26 mouse cellular contexts compared by ENCODE assay signal in genomic region chr2:170659291-170659690, GRCm38 (mm10). TPM values are rescaled to one million over a fixed set of nuclear protein-coding genes. Genes with fewer than 3 reads are reported as not detected.
A peak's percentile ranks its signal among the peaks of the same experiment; 100 is the strongest.
DNase-seq lines count a peak whose midpoint lies in the region; ATAC-seq lines count a peak whose summit lies in the region.
"Had no signal": no experiment of that assay in that cellular context is flagged by ENCODE, and none has a peak within 500 bp of the region (broad histone marks: within the 10 kb centered on the region; RNA-seq: fewer than 3 reads in every experiment).

No protein-coding gene starts in this region.

- no peaks in the 10 kb centered on the region for H3K9me3 ChIP-seq in heart, embryonic 15.5 days (replicated peaks)
- no peaks in the 10 kb centered on the region for H3K9me3 ChIP-seq in heart, embryonic 12.5 days (replicated peaks)
- no peaks in the 10 kb centered on the region for H3K9me3 ChIP-seq in midbrain, embryonic 14.5 days (ENCODE audit: control insufficient read depth, low read length)
- no peaks in the 10 kb centered on the region for H3K9me3 ChIP-seq in midbrain, embryonic 11.5 days (ENCODE audit: control insufficient read depth, low read length)
- H3K9me3 ChIP-seq in forebrain, embryonic 14.5 days (replicated peaks; ENCODE audit: control insufficient read depth, low read length) = no peaks in the 10 kb centered on the region
- H3K9me3 ChIP-seq: limb, embryonic 12.5 days; midbrain, embryonic 12.5 days had no signal

- ATAC-seq in heart, embryonic 15.5 days (replicated peaks; ENCODE audit: insufficient number of reproducible peaks, insufficient read depth, low FRiP score, low read depth) = 0 out of 2 replicates have a peak, but pooled peaks have one; percentile 22
- no peak for ATAC-seq in heart, embryonic 12.5 days (ENCODE audit: insufficient number of reproducible peaks, low FRiP score)
- no peak for ATAC-seq in midbrain, embryonic 14.5 days (ENCODE audit: low FRiP score, low TSS enrichment)
- ATAC-seq in midbrain, embryonic 11.5 days (ENCODE audit: low FRiP score) = no peak
- ATAC-seq in forebrain, embryonic 14.5 days = 0 out of 2 replicates have a peak, but pooled peaks have one; percentile 21
- ATAC-seq: liver, embryonic 12.5 days had no signal

- no peak overlapping the region for H3K4me3 ChIP-seq in heart, embryonic 15.5 days
- H3K4me3 ChIP-seq in heart, embryonic 12.5 days = no peak overlapping the region
- H3K4me3 ChIP-seq in midbrain, embryonic 14.5 days (replicated peaks; ENCODE audit: low read depth, low read length) = no peak overlapping the region
- H3K4me3 ChIP-seq in midbrain, embryonic 11.5 days (ENCODE audit: low read depth, low read length) = no peak overlapping the region
- H3K4me3 ChIP-seq in forebrain, embryonic 14.5 days (ENCODE audit: low read depth, low read length) = no peak overlapping the region
- H3K4me3 ChIP-seq: erythroblast, embryonic 14.5 days; heart, adult 2 months; limb, embryonic 12.5 days; liver, embryonic 12.5 days; midbrain, embryonic 12.5 days had no signal

- no peak overlapping the region for H3K4me2 ChIP-seq in heart, embryonic 15.5 days
- no peak overlapping the region for H3K4me2 ChIP-seq in heart, embryonic 12.5 days
- no peak overlapping the region for H3K4me2 ChIP-seq in midbrain, embryonic 14.5 days (ENCODE audit: low read length)
- H3K4me2 ChIP-seq in midbrain, embryonic 11.5 days = no peak overlapping the region
- H3K4me2 ChIP-seq in forebrain, embryonic 14.5 days (ENCODE audit: low read length) = no peak overlapping the region
- H3K4me2 ChIP-seq: liver, embryonic 12.5 days; lung, embryonic 14.5 days; midbrain, embryonic 12.5 days had no signal

- H3K4me1 ChIP-seq in heart, embryonic 15.5 days (replicated peaks) = no peaks in the 10 kb centered on the region
- H3K4me1 ChIP-seq in heart, embryonic 12.5 days (replicated peaks) = peaks cover 4% of the 10 kb centered on the region; the same call in 1 of the 2 replicates
- H3K4me1 ChIP-seq in midbrain, embryonic 14.5 days (ENCODE audit: control insufficient read depth, insufficient read depth, low read length) = peaks cover 29% of the 10 kb centered on the region
- peaks cover 12% of the 10 kb centered on the region for H3K4me1 ChIP-seq in midbrain, embryonic 11.5 days (ENCODE audit: control insufficient read depth, insufficient read depth, low read length)
- peaks cover 38% of the 10 kb centered on the region for H3K4me1 ChIP-seq in forebrain, embryonic 14.5 days (ENCODE audit: control insufficient read depth, insufficient read depth, low read length)
- H3K4me1 ChIP-seq: liver, embryonic 12.5 days had no signal

- H3K27ac ChIP-seq in heart, embryonic 15.5 days = no peak overlapping the region
- no peak overlapping the region for H3K27ac ChIP-seq in heart, embryonic 12.5 days (ENCODE audit: poor library complexity, severe bottlenecking)
- H3K27ac ChIP-seq in midbrain, embryonic 14.5 days (replicated peaks; ENCODE audit: low read depth, low read length) = 0 out of 2 replicates have a peak overlapping the region, but pooled peaks have one; percentile 3
- no peak overlapping the region for H3K27ac ChIP-seq in midbrain, embryonic 11.5 days (ENCODE audit: low read depth, low read length)
- no peak overlapping the region for H3K27ac ChIP-seq in forebrain, embryonic 14.5 days (ENCODE audit: low read depth, low read length)
- H3K27ac ChIP-seq: heart, adult 2 months; limb, embryonic 12.5 days; liver, embryonic 12.5 days; macrophage had no signal

- no peaks in the 10 kb centered on the region for H3K27me3 ChIP-seq in heart, embryonic 15.5 days
- no peaks in the 10 kb centered on the region for H3K27me3 ChIP-seq in heart, embryonic 12.5 days (replicated peaks)
- H3K27me3 ChIP-seq in midbrain, embryonic 14.5 days (ENCODE audit: control insufficient read depth, insufficient read depth, low read length) = no peaks in the 10 kb centered on the region
- no peaks in the 10 kb centered on the region for H3K27me3 ChIP-seq in midbrain, embryonic 11.5 days (ENCODE audit: control insufficient read depth, insufficient read depth, low read length)
- H3K27me3 ChIP-seq in forebrain, embryonic 14.5 days (replicated peaks; ENCODE audit: control insufficient read depth, insufficient read depth, low read length) = no peaks in the 10 kb centered on the region
- H3K27me3 ChIP-seq: CH12.LX; limb, embryonic 12.5 days; liver, embryonic 12.5 days; midbrain, embryonic 12.5 days had no signal

- no peak for DNase-seq in midbrain, embryonic 14.5 days
- DNase-seq in midbrain, embryonic 11.5 days (ENCODE audit: low spot score, missing footprints) = no peak
- peak; percentile 61 for DNase-seq in forebrain, embryonic 14.5 days (ENCODE audit: low spot score)
- DNase-seq in retina, postnatal 1 day = peak; percentile 83
- no peak for DNase-seq in thymus, postnatal 0 days (ENCODE audit: low spot score)
- DNase-seq: adrenal gland, postnatal 36 days; cerebellum, adult 8-10 months; gastrocnemius, postnatal 14 days; heart, adult 2 months; kidney, adult 11 months; lung, embryonic 14.5 days; thymus, adult 2 months had no signal

- 49% methylated on average over 8 of the region's 8 CpGs for WGBS in heart, embryonic 15.5 days
- 38% methylated on average over 8 of the region's 8 CpGs for WGBS in heart, embryonic 12.5 days
- WGBS in midbrain, embryonic 14.5 days = 19% methylated on average over 8 of the region's 8 CpGs
- WGBS in midbrain, embryonic 11.5 days = 41% methylated on average over 8 of the region's 8 CpGs
- 5% methylated on average over 8 of the region's 8 CpGs for WGBS in forebrain, embryonic 14.5 days

- no peaks in the 10 kb centered on the region for H3K36me3 ChIP-seq in heart, embryonic 15.5 days
- H3K36me3 ChIP-seq in heart, embryonic 12.5 days = no peaks in the 10 kb centered on the region
- no peaks in the 10 kb centered on the region for H3K36me3 ChIP-seq in midbrain, embryonic 14.5 days (ENCODE audit: control insufficient read depth, insufficient read depth, low read length)
- H3K36me3 ChIP-seq in midbrain, embryonic 11.5 days (ENCODE audit: control insufficient read depth, insufficient read depth, low read length) = no peaks in the 10 kb centered on the region
- no peaks in the 10 kb centered on the region for H3K36me3 ChIP-seq in forebrain, embryonic 14.5 days (ENCODE audit: control insufficient read depth, insufficient read depth, low read length)
- H3K36me3 ChIP-seq: limb, embryonic 12.5 days; liver, embryonic 12.5 days; midbrain, embryonic 12.5 days had no signal

- no peak overlapping the region for H3K9ac ChIP-seq in heart, embryonic 15.5 days
- no peak overlapping the region for H3K9ac ChIP-seq in heart, embryonic 12.5 days
- H3K9ac ChIP-seq in midbrain, embryonic 14.5 days (replicated peaks; ENCODE audit: low read length) = no peak overlapping the region
- no peak overlapping the region for H3K9ac ChIP-seq in midbrain, embryonic 11.5 days (ENCODE audit: low read length)
- no peak overlapping the region for H3K9ac ChIP-seq in forebrain, embryonic 14.5 days (ENCODE audit: low read length)
- H3K9ac ChIP-seq: limb, embryonic 12.5 days; liver, embryonic 12.5 days; lung, embryonic 14.5 days; midbrain, embryonic 12.5 days had no signal

RNA-seq across cellular contexts. Expression of gene 4930470P17Rik, which starts 57.5 kb away (rescaled TPM):
- polyA plus RNA-seq in heart, embryonic 15.5 days (2015; fragmentation: Nextera tagmentation; extraction: Ambion mirVana) = not detected in 2 replicates
- not detected in 2 replicates for polyA plus RNA-seq in heart, embryonic 12.5 days (2016; fragmentation: Nextera tagmentation; extraction: Ambion mirVana)
- not detected in 2 replicates for polyA plus RNA-seq in midbrain, embryonic 14.5 days (2014; fragmentation: Nextera tagmentation; extraction: Ambion mirVana)
- polyA plus RNA-seq in midbrain, embryonic 11.5 days (2014; fragmentation: Nextera tagmentation; extraction: Ambion mirVana) = not detected in 2 replicates
- not detected in 2 replicates for polyA plus RNA-seq in forebrain, embryonic 14.5 days (2014; fragmentation: Nextera tagmentation; extraction: Ambion mirVana)
- not detected in 2 replicates for polyA plus RNA-seq in thymus, postnatal 0 days (2015; fragmentation: Nextera tagmentation; extraction: Ambion mirVana)
- polyA plus RNA-seq: embryonic facial prominence, embryonic 11.5 days; erythroblast, embryonic 14.5 days; heart, adult 2 months; heart, embryonic 16.5 days; kidney, embryonic 16.5 days; large intestine, adult 2 months; limb, embryonic 12.5 days; liver, embryonic 12.5 days; lung, embryonic 14.5 days; macrophage; midbrain, embryonic 12.5 days; stomach, embryonic 16.5 days; thymus, adult 2 months; urinary bladder, adult 2 months had no signal

Comparison
In these comparisons a context has a peak if more than half of its experiments do, and no peak if none do; other contexts are left out.
1. ATAC-seq: peak in heart, embryonic 15.5 days (single experiment) and forebrain, embryonic 14.5 days (single experiment); none in heart, embryonic 12.5 days (single experiment), midbrain, embryonic 14.5 days (single experiment) and midbrain, embryonic 11.5 days (single experiment).
2. DNase-seq: peak in forebrain, embryonic 14.5 days (single experiment) and retina, postnatal 1 day (single experiment); none in midbrain, embryonic 14.5 days (single experiment), midbrain, embryonic 11.5 days (single experiment) and thymus, postnatal 0 days (single experiment).